Mouse (Mus musculus) hindbrain, embryonic 15.5 days (tissue): ENCODE data around the gene Slc2a9. TPM values are rescaled to one million over a fixed set of nuclear protein-coding genes. Genes with fewer than 3 reads are reported as not detected.

Experiments used
- ATAC-seq: fragments of 200-750 bp; cut with Nextera tagmentation; 2 replicates; pipeline ENCODE4 v1.8.0; 2017; ENCODE audit warnings: low read depth, moderate number of reproducible peaks, moderate TSS enrichment; ENCODE audit not compliant: low FRiP score
- H3K27ac ChIP-seq: fragments of 300-500 bp; sonication (generic); replicated peaks from 2 replicates; pipeline ENCODE4 v1.5.1; 2015; ENCODE audit warnings: mild to moderate bottlenecking, inconsistent platforms
- H3K27me3 ChIP-seq: fragments of 300-500 bp; sonication (generic); 2 replicates; pipeline ENCODE4 v1.6.1; 2015; ENCODE audit warnings: control low read depth, inconsistent platforms
- H3K36me3 ChIP-seq: fragments of 300-500 bp; sonication (generic); 2 replicates; pipeline ENCODE4 v1.6.1; 2015; ENCODE audit warnings: control low read depth, inconsistent platforms
- H3K4me1 ChIP-seq: fragments of 300-500 bp; sonication (generic); replicated peaks from 2 replicates; pipeline ENCODE4 v1.6.1; 2015; ENCODE audit warnings: control low read depth, inconsistent platforms
- H3K4me2 ChIP-seq: fragments of 300-500 bp; sonication (generic); 2 replicates; pipeline ENCODE4 v1.6.1; 2015; ENCODE audit warnings: moderate library complexity, mild to moderate bottlenecking, inconsistent platforms
- H3K4me3 ChIP-seq: fragments of 300-500 bp; sonication (generic); 2 replicates; pipeline ENCODE4 v1.5.1; 2015; ENCODE audit warnings: mild to moderate bottlenecking, inconsistent platforms
- H3K9ac ChIP-seq: fragments of 300-500 bp; sonication (generic); 2 replicates; pipeline ENCODE4 v1.6.1; 2015; ENCODE audit warnings: inconsistent platforms
- H3K9me3 ChIP-seq: fragments of 300-500 bp; sonication (generic); 2 replicates; pipeline ENCODE4 v1.6.1; 2016; ENCODE audit warnings: control low read depth, inconsistent platforms
- WGBS: fragments of 180-500 bp; shearing (Covaris S2); methylation state at CpG from one replicate; pipeline ENCODE4 v1.1.7; 2015; 5-methylcytosine and 5-hydroxymethylcytosine counted together
- polyA plus RNA-seq: library from polyadenylated mRNA; unstranded; fragments of >200 nt; fragmentation: Nextera tagmentation; extraction: Ambion mirVana; gene quantifications from 2 replicates; pipeline ENCODE4 v1.2.1, GENCODE M21; 2015

Slc2a9 gene
- polyA plus RNA-seq, 1 experiment from 2014 or later = 0.49 TPM

GRCm38 (mm10) chr5:38418799-38419198, 84.1 kb downstream of the Slc2a9 start:
- no peak overlapping the region for H3K27ac ChIP-seq
- no peak overlapping the region for H3K4me3 ChIP-seq
- no peaks in the 10 kb centered on the region for H3K4me1 ChIP-seq
- no peak overlapping the region for H3K4me2 ChIP-seq
- ATAC-seq = no peak
- 85% methylated on average over 6 of the region's 6 CpGs for WGBS
- H3K9me3 ChIP-seq = 0 out of 2 replicates have a peak, but pooled peaks cover 5% of the 10 kb centered on the region
- H3K36me3 ChIP-seq = no peaks in the 10 kb centered on the region
- no peak overlapping the region for H3K9ac ChIP-seq
- H3K27me3 ChIP-seq = no peaks in the 10 kb centered on the region

- Histone ChIP-seq H3K4me3 (no peak overlapping the region), H3K9me3 (no peaks in the 10 kb centered on the region), H3K9ac (no peak overlapping the region), H3K27ac (no peak overlapping the region), H3K4me2 (no peak overlapping the region), H3K4me1 (no peaks in the 10 kb centered on the region), H3K36me3 (no peaks in the 10 kb centered on the region), H3K27me3 (no peaks in the 10 kb centered on the region)
- ATAC-seq = no peak
- WGBS = 14% methylated on average over 3 of the region's 3 CpGs
These were observed 99.3 kb downstream of the Slc2a9 start for GRCm38 (mm10) chr5:38403612-38404011.

GRCm38 (mm10) chr5:38402288-38402687, 100.7 kb downstream of the Slc2a9 start:
- no peak overlapping the region for H3K4me3 ChIP-seq
- no peak for ATAC-seq

GRCm38 (mm10) chr5:38388857-38389256, 114.1 kb downstream of the Slc2a9 start:
- Histone ChIP-seq H3K27me3 (no peaks in the 10 kb centered on the region), H3K4me1 (peaks cover 22% of the 10 kb centered on the region), H3K36me3 (no peaks in the 10 kb centered on the region), H3K4me3 (no peak overlapping the region), H3K27ac (no peak overlapping the region), H3K9me3 (no peaks in the 10 kb centered on the region), H3K4me2 (no peak overlapping the region), H3K9ac (no peak overlapping the region)
- ATAC-seq = no peak
- 18% methylated on average over 2 of the region's 2 CpGs for WGBS

More at GRCm38 (mm10) chr5:38402288-38402687, 100.7 kb downstream of the Slc2a9 start:
- no peak overlapping the region for H3K27ac ChIP-seq
- no peak overlapping the region for H3K4me2 ChIP-seq
- H3K9ac ChIP-seq = no peak overlapping the region
- WGBS = 94% methylated on average over 3 of the region's 3 CpGs
- no peaks in the 10 kb centered on the region for H3K36me3 ChIP-seq
- no peaks in the 10 kb centered on the region for H3K27me3 ChIP-seq
- H3K9me3 ChIP-seq = no peaks in the 10 kb centered on the region
- no peaks in the 10 kb centered on the region for H3K4me1 ChIP-seq

- no peak overlapping the region for H3K27ac ChIP-seq
- H3K9ac ChIP-seq = no peak overlapping the region
- peaks cover 22% of the 10 kb centered on the region for H3K4me1 ChIP-seq
- H3K4me2 ChIP-seq = no peak overlapping the region
- H3K36me3 ChIP-seq = no peaks in the 10 kb centered on the region
- H3K27me3 ChIP-seq = no peaks in the 10 kb centered on the region
- WGBS = 25% methylated on average over 10 of the region's 10 CpGs
- no peak overlapping the region for H3K4me3 ChIP-seq
- ATAC-seq = no peak
- H3K9me3 ChIP-seq = no peaks in the 10 kb centered on the region
These were observed 114.5 kb downstream of the Slc2a9 start for GRCm38 (mm10) chr5:38388420-38388823.

- Histone ChIP-seq H3K27me3 (no peaks in the 10 kb centered on the region), H3K36me3 (no peaks in the 10 kb centered on the region), H3K4me2 (no peak overlapping the region), H3K9ac (no peak overlapping the region), H3K9me3 (no peaks in the 10 kb centered on the region), H3K4me1 (no peaks in the 10 kb centered on the region), H3K4me3 (no peak overlapping the region), H3K27ac (no peak overlapping the region)
- 95% methylated on average over 5 of the region's 5 CpGs for WGBS
- ATAC-seq = no peak
These were observed 123.0 kb downstream of the Slc2a9 start for GRCm38 (mm10) chr5:38379970-38380369.

- Histone ChIP-seq H3K36me3 (no peaks in the 10 kb centered on the region), H3K9me3 (no peaks in the 10 kb centered on the region), H3K4me1 (peaks cover under 1% of the 10 kb centered on the region; the same call in 1 of the 2 replicates), H3K27ac (no peak overlapping the region), H3K9ac (no peak overlapping the region), H3K4me3 (no peak overlapping the region), H3K4me2 (no peak overlapping the region), H3K27me3 (no peaks in the 10 kb centered on the region)
- no peak for ATAC-seq
- 57% methylated on average over 5 of the region's 5 CpGs for WGBS
These were observed 130.6 kb downstream of the Slc2a9 start for GRCm38 (mm10) chr5:38372369-38372768.

- Histone ChIP-seq H3K4me3 (no peak overlapping the region), H3K36me3 (no peaks in the 10 kb centered on the region), H3K9me3 (no peaks in the 10 kb centered on the region), H3K4me2 (no peak overlapping the region), H3K9ac (no peak overlapping the region), H3K27me3 (no peaks in the 10 kb centered on the region), H3K27ac (no peak overlapping the region), H3K4me1 (peaks cover 11% of the 10 kb centered on the region)
- WGBS = 100% methylated on average over 1 of the region's 1 CpGs
- no peak for ATAC-seq
These were observed 131.6 kb downstream of the Slc2a9 start for GRCm38 (mm10) chr5:38371308-38371707.

GRCm38 (mm10) chr5:38366650-38367470, 136.1 kb downstream of the Slc2a9 start:
- peak overlapping the region; percentile 50 for H3K4me2 ChIP-seq
- no peaks in the 10 kb centered on the region for H3K27me3 ChIP-seq
- peaks cover 17% of the 10 kb centered on the region for H3K4me1 ChIP-seq
- no peaks in the 10 kb centered on the region for H3K36me3 ChIP-seq
- ATAC-seq = peak; percentile 67; the same call in 1 of the 2 replicates
- no peaks in the 10 kb centered on the region for H3K9me3 ChIP-seq
- peak overlapping the region; percentile 22 for H3K4me3 ChIP-seq
- 18% methylated on average over 18 of the region's 18 CpGs for WGBS
- no peak overlapping the region for H3K9ac ChIP-seq
- H3K27ac ChIP-seq = no peak overlapping the region

GRCm38 (mm10) chr5:38365521-38365920, 137.4 kb downstream of the Slc2a9 start:
- Histone ChIP-seq H3K4me1 (peaks cover 17% of the 10 kb centered on the region), H3K9me3 (no peaks in the 10 kb centered on the region), H3K4me3 (no peak overlapping the region), H3K27me3 (no peaks in the 10 kb centered on the region), H3K27ac (no peak overlapping the region), H3K9ac (no peak overlapping the region), H3K4me2 (no peak overlapping the region), H3K36me3 (no peaks in the 10 kb centered on the region)
- no peak for ATAC-seq
- 67% methylated on average over 2 of the region's 2 CpGs for WGBS

GRCm38 (mm10) chr5:38364396-38364795, 138.5 kb downstream of the Slc2a9 start:
- no peak for ATAC-seq
- Histone ChIP-seq H3K9ac (no peak overlapping the region), H3K4me1 (peaks cover 17% of the 10 kb centered on the region), H3K36me3 (no peaks in the 10 kb centered on the region), H3K27ac (no peak overlapping the region), H3K27me3 (no peaks in the 10 kb centered on the region), H3K4me3 (no peak overlapping the region), H3K4me2 (no peak overlapping the region), H3K9me3 (no peaks in the 10 kb centered on the region)
- 85% methylated on average over 5 of the region's 5 CpGs for WGBS

GRCm38 (mm10) chr5:38359716-38360115, 143.2 kb downstream of the Slc2a9 start:
- 83% methylated on average over 2 of the region's 2 CpGs for WGBS
- no peak overlapping the region for H3K4me3 ChIP-seq
- no peak overlapping the region for H3K9ac ChIP-seq
- H3K36me3 ChIP-seq = no peaks in the 10 kb centered on the region
- no peaks in the 10 kb centered on the region for H3K4me1 ChIP-seq
- no peaks in the 10 kb centered on the region for H3K27me3 ChIP-seq
- H3K4me2 ChIP-seq = no peak overlapping the region
- no peak for ATAC-seq
- no peaks in the 10 kb centered on the region for H3K9me3 ChIP-seq
- no peak overlapping the region for H3K27ac ChIP-seq
